Mouse (Mus musculus) forebrain, embryonic 11.5 days (tissue): ENCODE measurements at regions not wholly inside any gene's neighbourhood (a gene's known extent, or its start where the extent isn't known, plus 50 kb on each side); places are given as distances from the start of the nearest gene placed in this dataset.

Experiments used
- ATAC-seq: fragments of 200-750 bp; cut with Nextera tagmentation; replicated peaks from 2 replicates; pipeline ENCODE4 v1.8.0; 2017; ENCODE audit warnings: moderate TSS enrichment; ENCODE audit not compliant: low FRiP score
- DNase-seq: peaks from one replicate; pipeline ENCODE4 v3.0.0-alpha.2; 2017; ENCODE audit warnings: low spot score
- H3K27ac ChIP-seq: fragments of 300-500 bp; sonication (generic); 2 replicates; pipeline ENCODE4 v1.5.1; 2014; ENCODE audit warnings: low read depth, low read length
- H3K27me3 ChIP-seq: fragments of 300-500 bp; sonication (generic); 2 replicates; pipeline ENCODE4 v1.6.1; 2014; ENCODE audit warnings: mild to moderate bottlenecking, low read length, mixed read lengths; ENCODE audit not compliant: control insufficient read depth, insufficient read depth
- H3K36me3 ChIP-seq: fragments of 300-500 bp; sonication (generic); 2 replicates; pipeline ENCODE4 v1.6.1; 2014; ENCODE audit warnings: mild to moderate bottlenecking, low read length, moderate library complexity, mixed read lengths; ENCODE audit not compliant: control insufficient read depth, insufficient read depth
- H3K4me1 ChIP-seq: fragments of 300-500 bp; sonication (generic); replicated peaks from 2 replicates; pipeline ENCODE4 v1.6.1; 2014; ENCODE audit warnings: low read length, mixed read lengths; ENCODE audit not compliant: control insufficient read depth, insufficient read depth
- H3K4me2 ChIP-seq: fragments of 300-500 bp; sonication (generic); 2 replicates; pipeline ENCODE4 v1.6.1; 2014; ENCODE audit warnings: low read depth, mild to moderate bottlenecking, low read length, moderate library complexity, mixed read lengths; ENCODE audit not compliant: severe bottlenecking
- H3K4me3 ChIP-seq: fragments of 300-500 bp; sonication (generic); 2 replicates; pipeline ENCODE4 v1.5.1; 2014; ENCODE audit warnings: low read depth, low read length
- H3K9ac ChIP-seq: fragments of 300-500 bp; sonication (generic); 2 replicates; pipeline ENCODE4 v1.6.1; 2014; ENCODE audit warnings: low read length
- H3K9me3 ChIP-seq: fragments of 300-500 bp; sonication (generic); 2 replicates; pipeline ENCODE4 v1.6.1; 2016; ENCODE audit warnings: low read length, mixed read lengths; ENCODE audit not compliant: control insufficient read depth
- WGBS: fragments of 180-500 bp; shearing (Covaris S2); extraction: QIAGEN DNeasy Blood & Tissue Kit; methylation state at CpG from one replicate; pipeline ENCODE4 v1.1.7; 2014; 5-methylcytosine and 5-hydroxymethylcytosine counted together

GRCm38 (mm10) chr6:78228883-78229282 is 141.6 kb upstream of the Reg3b start:
- DNase-seq = no peak
- no peaks in the 10 kb centered on the region for H3K27me3 ChIP-seq
- H3K36me3 ChIP-seq = no peaks in the 10 kb centered on the region
- no peak for ATAC-seq
- H3K4me3 ChIP-seq = no peak overlapping the region
- no peaks in the 10 kb centered on the region for H3K4me1 ChIP-seq
- H3K4me2 ChIP-seq = no peak overlapping the region
- 89% methylated on average over 3 of the region's 3 CpGs for WGBS
- H3K27ac ChIP-seq = no peak overlapping the region
- H3K9ac ChIP-seq = no peak overlapping the region
- no peaks in the 10 kb centered on the region for H3K9me3 ChIP-seq

DNA sequence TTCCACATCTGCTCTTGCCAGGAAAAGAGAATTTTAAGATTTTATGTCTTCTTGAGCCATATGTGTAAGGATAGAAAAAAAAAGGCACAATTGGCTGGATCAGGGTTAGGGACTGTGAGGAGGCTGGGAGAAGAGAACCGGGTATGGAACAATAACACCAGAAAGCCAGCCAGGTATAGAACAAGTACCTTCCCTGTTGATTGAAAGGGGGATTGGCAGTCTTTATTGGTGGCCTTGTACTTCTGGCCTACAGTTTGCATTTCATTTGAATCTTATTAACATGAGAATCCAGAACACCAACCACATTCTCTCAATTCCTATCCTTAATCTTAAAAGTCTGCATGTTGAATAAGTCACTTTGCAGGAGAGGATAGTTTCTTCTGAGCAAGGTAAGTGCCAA is 126.1 kb upstream of the Reg3b start:
- Histone ChIP-seq H3K4me3 (no peak overlapping the region), H3K4me1 (no peaks in the 10 kb centered on the region), H3K9ac (no peak overlapping the region), H3K36me3 (no peaks in the 10 kb centered on the region), H3K9me3 (no peaks in the 10 kb centered on the region), H3K27me3 (no peaks in the 10 kb centered on the region), H3K4me2 (no peak overlapping the region), H3K27ac (no peak overlapping the region)
- DNase-seq (no peak), ATAC-seq (peak; percentile 42)
- WGBS = 29% methylated on average over 1 of the region's 1 CpGs

DNA sequence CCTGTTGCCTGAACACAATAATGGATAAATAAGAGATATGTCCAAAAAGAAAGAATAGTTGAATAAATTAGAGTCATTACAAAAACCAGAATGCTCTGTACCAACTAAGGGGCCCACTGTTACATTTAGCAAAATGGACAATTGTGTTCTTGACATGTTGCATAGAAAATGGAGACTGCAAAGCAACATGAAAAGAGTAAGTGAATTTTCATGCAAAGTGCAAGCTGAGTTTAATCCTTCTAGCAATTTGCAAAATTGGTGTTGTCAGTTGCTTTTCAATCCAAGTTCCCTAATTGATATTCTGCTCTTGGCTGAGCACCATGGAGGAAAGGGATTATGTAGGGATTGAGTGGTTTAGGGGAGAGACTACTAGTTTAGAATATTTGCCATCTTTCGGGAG is 125.4 kb upstream of the Reg3b start:
- DNase-seq (no peak), ATAC-seq (peak; percentile 85)
- WGBS = 51% methylated on average over 1 of the region's 1 CpGs
- no peaks in the 10 kb centered on the region for H3K36me3 ChIP-seq
- no peaks in the 10 kb centered on the region for H3K27me3 ChIP-seq
- H3K4me2 ChIP-seq = no peak overlapping the region
- no peaks in the 10 kb centered on the region for H3K4me1 ChIP-seq
- H3K27ac ChIP-seq = no peak overlapping the region; the same call in 1 of the 2 replicates
- no peak overlapping the region for H3K9ac ChIP-seq
- H3K9me3 ChIP-seq = no peaks in the 10 kb centered on the region
- H3K4me3 ChIP-seq = no peak overlapping the region

- no peak overlapping the region for H3K9ac ChIP-seq
- no peaks in the 10 kb centered on the region for H3K27me3 ChIP-seq
- 75% methylated on average over 1 of the region's 1 CpGs for WGBS
- no peak for DNase-seq
- H3K4me1 ChIP-seq = no peaks in the 10 kb centered on the region
- ATAC-seq = no peak
- no peaks in the 10 kb centered on the region for H3K9me3 ChIP-seq
- H3K27ac ChIP-seq = no peak overlapping the region
- H3K36me3 ChIP-seq = no peaks in the 10 kb centered on the region
- H3K4me2 ChIP-seq = no peak overlapping the region
- H3K4me3 ChIP-seq = no peak overlapping the region
Observed at GRCm38 (mm10) chr6:78250053-78250452, 120.4 kb upstream of the Reg3b start.

- no peak overlapping the region for H3K4me3 ChIP-seq
- H3K4me2 ChIP-seq = no peak overlapping the region
- WGBS = 63% methylated on average over 2 of the region's 2 CpGs
- H3K4me1 ChIP-seq = no peaks in the 10 kb centered on the region
- H3K36me3 ChIP-seq = no peaks in the 10 kb centered on the region
- no peak overlapping the region for H3K9ac ChIP-seq
- H3K27me3 ChIP-seq = no peaks in the 10 kb centered on the region
- no peak overlapping the region for H3K27ac ChIP-seq
- H3K9me3 ChIP-seq = no peaks in the 10 kb centered on the region
- ATAC-seq = no peak
- DNase-seq = no peak
Observed at GRCm38 (mm10) chr6:78250541-78250940, 119.9 kb upstream of the Reg3b start.

DNA sequence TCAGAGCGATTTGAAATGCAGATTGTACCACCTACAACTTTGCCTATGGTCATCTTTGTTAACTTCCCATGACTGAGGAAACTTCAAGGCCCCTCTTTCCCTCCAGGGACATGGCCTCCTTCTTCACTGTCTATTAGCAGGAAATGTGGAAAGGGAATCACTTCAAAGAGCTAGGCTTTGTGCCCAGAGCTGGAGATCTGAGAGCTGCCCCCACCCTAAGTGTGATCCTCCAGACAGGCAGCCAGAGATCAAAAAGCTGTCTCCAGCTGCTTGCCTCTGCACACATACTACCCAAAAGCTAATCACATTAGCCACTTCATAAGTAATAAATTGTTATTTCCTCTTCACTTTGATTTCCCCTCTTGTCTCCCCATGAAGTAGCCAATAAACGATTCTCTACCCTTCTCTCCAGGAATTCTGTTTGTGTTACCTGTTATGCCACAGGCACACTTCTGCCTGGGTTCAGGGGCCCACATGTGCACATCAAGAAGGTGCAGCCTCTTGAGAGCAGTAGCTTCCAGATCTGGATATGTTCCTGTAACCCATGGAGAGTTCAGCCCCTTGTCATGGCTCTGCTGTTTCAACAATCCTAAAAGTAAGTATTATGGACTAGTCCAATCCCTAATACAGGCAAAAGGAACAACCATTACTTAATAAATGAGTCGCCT is 98.4 kb upstream of the Reg3b start:
- no peak overlapping the region for H3K4me2 ChIP-seq
- H3K27me3 ChIP-seq = no peaks in the 10 kb centered on the region
- H3K27ac ChIP-seq = no peak overlapping the region
- 79% methylated on average over 3 of the region's 3 CpGs for WGBS
- ATAC-seq = no peak
- no peak for DNase-seq
- no peaks in the 10 kb centered on the region for H3K4me1 ChIP-seq
- H3K36me3 ChIP-seq = no peaks in the 10 kb centered on the region
- H3K4me3 ChIP-seq = no peak overlapping the region
- H3K9me3 ChIP-seq = no peaks in the 10 kb centered on the region
- no peak overlapping the region for H3K9ac ChIP-seq

- Histone ChIP-seq H3K4me2 (no peak overlapping the region), H3K4me1 (no peaks in the 10 kb centered on the region), H3K9ac (no peak overlapping the region), H3K9me3 (no peaks in the 10 kb centered on the region), H3K27me3 (no peaks in the 10 kb centered on the region), H3K4me3 (no peak overlapping the region), H3K27ac (no peak overlapping the region), H3K36me3 (no peaks in the 10 kb centered on the region)
- ATAC-seq (peak; percentile 77), DNase-seq (no peak)
- WGBS = 75% methylated on average over 6 of the region's 6 CpGs
Observed at GRCm38 (mm10) chr6:78277993-78278715, 92.3 kb upstream of the Reg3b start.

DNA sequence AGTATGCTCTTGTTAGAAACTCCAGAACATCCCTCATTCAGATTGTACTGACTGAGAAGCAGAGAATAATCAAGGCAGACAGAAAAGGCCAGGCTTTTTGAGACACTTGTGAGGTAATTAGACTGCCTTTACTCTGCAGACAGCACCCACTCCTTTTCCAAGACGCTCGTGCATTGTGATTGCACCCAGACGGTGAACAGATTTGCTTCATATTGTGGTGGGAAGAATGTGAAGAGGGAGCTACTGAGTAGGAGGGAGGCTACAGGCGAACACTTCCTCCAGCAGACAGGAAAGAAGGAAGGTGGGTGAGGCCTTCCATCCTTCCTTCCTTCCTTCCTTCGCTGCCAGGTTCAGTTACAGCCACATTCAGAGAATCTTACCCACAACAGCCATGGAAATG is 89.9 kb upstream of the Reg3b start:
- Histone ChIP-seq H3K9ac (no peak overlapping the region), H3K4me3 (no peak overlapping the region), H3K27ac (no peak overlapping the region), H3K4me1 (no peaks in the 10 kb centered on the region), H3K36me3 (no peaks in the 10 kb centered on the region), H3K4me2 (no peak overlapping the region), H3K9me3 (no peaks in the 10 kb centered on the region), H3K27me3 (no peaks in the 10 kb centered on the region)
- ATAC-seq (no peak), DNase-seq (no peak)
- WGBS = 83% methylated on average over 5 of the region's 5 CpGs

GRCm38 (mm10) chr6:78294647-78295046 is 75.8 kb upstream of the Reg3b start:
- no peak overlapping the region for H3K4me2 ChIP-seq
- no peaks in the 10 kb centered on the region for H3K27me3 ChIP-seq
- H3K27ac ChIP-seq = no peak overlapping the region
- no peaks in the 10 kb centered on the region for H3K36me3 ChIP-seq
- no peak overlapping the region for H3K4me3 ChIP-seq
- ATAC-seq (no peak), DNase-seq (no peak)
- no peaks in the 10 kb centered on the region for H3K4me1 ChIP-seq
- H3K9me3 ChIP-seq = no peaks in the 10 kb centered on the region
- 90% methylated on average over 1 of the region's 1 CpGs for WGBS
- no peak overlapping the region for H3K9ac ChIP-seq
